8 mouse cellular contexts compared by ENCODE assay signal in genomic region chr6:117828273-117828672, GRCm38 (mm10). TPM values are rescaled to one million over a fixed set of nuclear protein-coding genes. Genes with fewer than 3 reads are reported as not detected.
DNase-seq lines count a peak whose midpoint lies in the region; ATAC-seq and TF ChIP-seq lines count a peak whose summit lies in the region.

No protein-coding gene starts in this region.

- no peaks in the 10 kb centered on the region for H3K27me3 ChIP-seq in cerebellum, adult 2 months (ENCODE audit: control insufficient read depth, insufficient read depth, low read length)
- peaks cover 8% of the 10 kb centered on the region for H3K27me3 ChIP-seq in G1E (ENCODE audit: insufficient read depth, low read length)

- no peak for TF ChIP-seq POLR2A in cerebellum, adult 2 months (IDR thresholded peaks at IDR 0.05; ENCODE audit: borderline replicate concordance, insufficient read depth, low read length)

- ATAC-seq in cerebellum, adult (ENCODE audit: insufficient number of reproducible peaks, low FRiP score, low TSS enrichment) = no peak
- ATAC-seq in G1E (ENCODE audit: extremely low read depth, insufficient number of reproducible peaks, low FRiP score, poor library complexity, severe bottlenecking) = no peak

- intact Hi-C loops in gastrocnemius, postnatal 14 days (cut with DNase I; ENCODE audit: low total_unique reads) = loop anchor here (5.0 to 10.0 kb wide), 3 partner anchors 153 to 1053 kb away; partner anchors contain the start of gene Cxcl12

- 22% methylated on average over 9 of the region's 9 CpGs for WGBS in cerebellum, adult 2 months

- no peak overlapping the region for H3K4me3 ChIP-seq in cerebellum, adult 2 months (replicated peaks; ENCODE audit: insufficient read depth, low read depth, low read length)
- H3K4me3 ChIP-seq in G1E (ENCODE audit: low read depth, low read length) = no peak overlapping the region

- no peak overlapping the region for H3K27ac ChIP-seq in cerebellum, adult 2 months (ENCODE audit: insufficient read depth, low read length)

- TF ChIP-seq CTCF in cerebellum, adult 2 months (IDR thresholded peaks at IDR 0.05; ENCODE audit: borderline replicate concordance, insufficient read depth, low read depth, low read length) = peak; percentile 67
- peak; percentile 54 for TF ChIP-seq CTCF in G1E (IDR thresholded peaks at IDR 0.05; ENCODE audit: low read depth, low read length)

- H3K36me3 ChIP-seq in G1E (replicated peaks) = no peaks in the 10 kb centered on the region

- H3K4me1 ChIP-seq in cerebellum, adult 2 months (ENCODE audit: control insufficient read depth, insufficient read depth, low read length) = no peaks in the 10 kb centered on the region
- H3K4me1 ChIP-seq in G1E (ENCODE audit: insufficient read depth, low read depth, low read length) = no peaks in the 10 kb centered on the region

- peak; percentile 17 to 45 for DNase-seq in cerebellum, adult 2 months
- peak; percentile 15 for DNase-seq in G1E (ENCODE audit: low spot score)
- peak; percentile 52 to 53 for DNase-seq in cerebellum, postnatal 36 days
- DNase-seq in gastrocnemius, postnatal 14 days = peak; percentile 67
- peak; percentile 86 to 87 for DNase-seq in kidney, postnatal 4 days
- DNase-seq in lung, postnatal 4 days = peak; percentile 59 to 75
- peak; percentile 33 to 63 for DNase-seq in spleen, postnatal 10 days (ENCODE audit: low spot score in 2 of 2)

- H3K9me3 ChIP-seq in G1E (replicated peaks) = no peaks in the 10 kb centered on the region

RNA-seq across cellular contexts. Expression of gene Zfp637, which starts 12.7 kb away (rescaled TPM):
- 75.2 and 79.2 TPM in 2 replicates for polyA plus RNA-seq in cerebellum, adult 2 months (2012; rRNA removed)
- total RNA-seq in G1E (2014; fragmentation: Nextera tagmentation) (46.6 and 60.7 TPM in 2 replicates), G1E (2017) (35.7 and 41.7 TPM in 2 replicates)
- 14.0 and 19.4 TPM in 2 replicates for polyA plus RNA-seq in G1E (2012)
- 10 to 100 TPM; 27.5 to 30.9 TPM for total RNA-seq in gastrocnemius, postnatal 14 days (2021)

RNA-seq across cellular contexts. Expression of gene Zfp239, which starts 33.6 kb away (rescaled TPM):
- 18.4 and 19.8 TPM in 2 replicates for polyA plus RNA-seq in cerebellum, adult 2 months (2012; rRNA removed)
- total RNA-seq in G1E (2014; fragmentation: Nextera tagmentation) = 23.9 and 30.3 TPM in 2 replicates
- 17.8 and 19.9 TPM in 2 replicates for total RNA-seq in G1E (2017)
- 3.5 and 6.4 TPM in 2 replicates for polyA plus RNA-seq in G1E (2012)
- total RNA-seq in gastrocnemius, postnatal 14 days (2021) = under 1 TPM; 0.40 to 0.51 TPM

Comparison
In these comparisons a context has a peak if more than half of its experiments do, and no peak if none do; other contexts are left out.
1. DNase-seq: peak in every context shown above with its lines; median percentile 86 in kidney, postnatal 4 days; 67 in gastrocnemius, postnatal 14 days; 67 in lung, postnatal 4 days; 52 in cerebellum, postnatal 36 days; 48 in spleen, postnatal 10 days; 31 in cerebellum, adult 2 months; 15 in G1E.
2. RNA of gene Zfp239, which starts 33.6 kb away (total RNA-seq): 17.8 to 30.3 TPM in G1E; 0.40 to 0.51 TPM in gastrocnemius, postnatal 14 days; every median in the first group is over 10 times any median in the second.